Mouse (Mus musculus) E14TG2a.4 (cell line): Measurements from ENCODE around the gene Treml2.

Experiments used
- CTCF ChIP-seq: conservative IDR thresholded peaks from 2 replicates; pipeline ENCODE4 v1.5.1; 2014; ENCODE audit warnings: low read length
- NANOG ChIP-seq: IDR thresholded peaks from 2 replicates; pipeline ENCODE4 v1.6.1; 2014; ENCODE audit warnings: borderline replicate concordance, low read length, mixed read lengths
- POU5F1 ChIP-seq: IDR thresholded peaks from 2 replicates; pipeline ENCODE4 v1.6.1; 2014; ENCODE audit warnings: low read length, borderline replicate concordance

GRCm38 (mm10) chr17:48334186-48334585, 34.9 kb downstream of the Treml2 start:
- TF ChIP-seq CTCF (no peak), NANOG (no peak), POU5F1 (no peak)
